Mouse (Mus musculus) frontal cortex, postnatal 14 days (tissue): Measurements from ENCODE around the gene Prpf40b.

Source experiments
- DNase-seq, 2 experiments: peaks; one replicate each; pipeline ENCODE4 v3.0.0; 2022; ENCODE audit warnings: low spot score in 2 of 2

Gene Prpf40b

DNA sequence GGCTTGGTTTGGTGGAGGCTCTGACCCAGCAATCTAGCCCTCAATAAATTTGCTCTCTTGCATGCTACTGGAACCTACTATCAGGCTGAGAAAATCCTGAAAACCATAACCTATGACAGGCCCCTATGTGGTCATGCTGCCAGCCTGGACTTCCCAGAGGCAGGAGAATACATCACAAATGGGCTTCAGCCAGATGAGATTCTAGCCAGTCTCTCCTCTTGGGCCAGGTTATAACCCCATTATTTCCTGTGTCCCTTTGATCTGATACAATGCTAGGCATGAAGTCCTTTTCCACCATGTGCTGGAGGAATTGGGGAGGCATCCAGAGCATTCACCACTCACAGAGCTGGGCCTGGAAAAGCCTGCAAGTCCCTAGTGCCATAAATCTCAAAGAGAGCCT, 37.2 kb downstream of the Prpf40b start:
- no peak for DNase-seq

GRCm38 (mm10) chr15:99332921-99333675, 38.2 kb downstream of the Prpf40b start:
- peak in 1 of 2 experiments; percentile 52 for DNase-seq

DNA sequence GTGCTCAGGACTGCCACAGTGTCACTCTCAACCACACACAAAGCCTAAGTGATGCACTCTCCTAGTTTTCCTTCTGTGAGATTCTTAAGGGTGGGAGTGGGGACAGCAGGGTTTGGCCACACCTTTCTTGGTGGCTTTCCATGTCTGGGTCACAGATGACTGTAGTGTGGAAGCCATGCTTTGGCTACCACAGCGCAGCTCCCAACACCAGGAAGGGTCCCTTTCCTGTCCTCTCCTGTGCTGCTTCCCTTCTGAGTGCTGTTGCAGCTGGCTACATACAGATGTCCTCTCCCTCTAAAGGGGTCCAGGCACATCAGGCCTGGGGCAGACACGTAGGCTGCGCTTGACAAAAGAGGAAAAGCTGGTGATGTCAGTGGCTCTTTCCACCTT, 38.8 kb downstream of the Prpf40b start:
- DNase-seq: no peak

DNA sequence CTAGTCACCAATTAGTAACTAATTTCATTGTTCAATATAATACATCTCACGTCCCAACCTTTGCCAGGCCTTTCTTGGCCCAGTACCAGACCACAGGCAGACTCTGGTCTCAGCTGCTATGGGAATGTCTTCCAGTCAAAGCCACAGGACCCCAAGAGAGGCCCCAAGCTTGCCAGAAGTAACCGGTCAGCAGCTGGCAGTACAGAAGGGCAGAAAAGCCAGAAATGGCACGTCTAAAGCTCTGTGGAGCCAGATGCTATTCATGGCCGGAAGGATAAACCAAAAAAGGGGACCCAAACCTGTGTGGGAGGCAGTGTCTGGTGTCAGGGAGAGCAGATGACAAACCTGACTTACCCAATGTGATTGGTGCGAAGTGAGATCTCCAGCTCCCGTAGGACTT, 39.6 kb downstream of the Prpf40b start:
- no peak for DNase-seq

GRCm38 (mm10) chr15:99335801-99336320, 41.0 kb downstream of the Prpf40b start:
- no peak for DNase-seq

DNA sequence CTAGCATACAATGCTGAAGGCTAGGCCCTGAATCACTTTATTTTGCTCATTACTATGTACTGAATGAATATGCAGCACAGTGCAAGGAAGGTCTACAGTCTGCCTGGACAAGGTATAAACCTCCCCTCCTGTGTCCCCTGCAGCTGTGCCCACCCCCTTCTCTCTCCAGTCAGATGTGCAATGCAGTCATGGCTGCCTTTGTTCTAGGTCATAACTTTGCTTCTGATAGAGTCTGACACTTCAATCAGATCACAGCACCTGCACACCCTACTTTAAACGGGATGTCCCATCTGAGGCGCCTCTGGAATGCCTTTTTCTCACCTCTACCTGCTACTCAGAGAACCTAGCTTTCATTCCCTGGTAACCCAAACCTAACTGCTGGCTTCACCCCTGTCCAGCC, 44.0 kb downstream of the Prpf40b start:
- no peak for DNase-seq

GRCm38 (mm10) chr15:99339669-99340068, 44.8 kb downstream of the Prpf40b start:
- no peak for DNase-seq

DNA sequence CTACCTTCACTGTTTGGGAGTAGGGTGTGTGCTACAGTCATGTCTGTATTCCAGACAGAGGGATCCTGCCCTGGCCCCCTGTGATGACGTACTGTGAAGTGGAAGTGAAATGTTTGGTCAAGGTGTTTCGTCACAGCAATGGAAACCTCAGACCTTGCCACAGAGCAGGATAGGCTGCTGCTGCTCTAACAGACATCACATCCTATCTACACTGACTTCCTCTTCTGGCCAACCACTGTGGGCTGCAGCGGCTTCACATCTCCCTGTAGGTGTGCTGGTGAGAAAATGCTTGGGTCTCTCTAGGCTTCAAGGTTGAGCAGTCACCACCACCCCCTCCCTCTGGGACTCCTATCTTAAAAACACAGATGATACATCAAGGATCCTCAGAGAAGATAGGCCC, 46.2 kb downstream of the Prpf40b start:
- DNase-seq: no peak

- no peak for DNase-seq
These were observed 47.5 kb downstream of the Prpf40b start for GRCm38 (mm10) chr15:99342194-99342981.

DNA sequence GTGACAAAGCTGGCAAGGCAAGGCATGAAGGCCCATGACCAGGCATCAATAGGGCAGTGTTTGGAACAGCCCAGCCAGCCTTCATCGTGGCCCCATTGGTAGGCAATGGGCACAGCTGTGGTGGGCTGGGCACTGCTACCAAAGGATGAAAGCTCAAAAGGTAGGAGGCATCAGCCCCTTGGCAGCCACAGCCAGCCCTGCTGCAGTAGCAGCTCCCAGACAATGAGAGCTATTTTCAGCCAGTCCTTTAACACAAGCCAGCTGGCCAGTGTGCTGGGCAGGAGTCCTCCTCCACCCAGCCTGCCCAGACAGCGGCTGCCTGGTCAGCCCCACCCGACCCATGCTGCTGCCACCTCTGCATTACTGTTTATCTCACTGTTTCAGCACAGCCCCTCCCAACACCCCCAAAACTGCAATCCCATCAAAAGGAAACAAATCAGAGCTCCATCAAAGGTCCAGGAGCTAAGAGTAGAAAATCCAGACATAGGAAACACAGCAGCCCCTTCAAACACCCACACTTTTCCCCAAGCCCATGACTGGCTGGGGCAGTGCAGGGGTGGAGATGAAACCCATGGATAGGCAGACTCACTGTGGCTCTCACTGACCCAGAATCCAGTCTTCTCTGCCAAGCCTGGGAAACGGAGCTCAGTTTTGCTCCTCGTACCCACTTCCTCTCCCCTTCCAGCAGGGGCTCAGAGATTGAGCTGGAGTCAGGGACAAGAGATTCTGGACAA, 48.7 kb downstream of the Prpf40b start:
- peak; percentile 35 to 61 for DNase-seq

- no peak for DNase-seq
These were observed 49.4 kb downstream of the Prpf40b start for GRCm38 (mm10) chr15:99344148-99344870.

DNA sequence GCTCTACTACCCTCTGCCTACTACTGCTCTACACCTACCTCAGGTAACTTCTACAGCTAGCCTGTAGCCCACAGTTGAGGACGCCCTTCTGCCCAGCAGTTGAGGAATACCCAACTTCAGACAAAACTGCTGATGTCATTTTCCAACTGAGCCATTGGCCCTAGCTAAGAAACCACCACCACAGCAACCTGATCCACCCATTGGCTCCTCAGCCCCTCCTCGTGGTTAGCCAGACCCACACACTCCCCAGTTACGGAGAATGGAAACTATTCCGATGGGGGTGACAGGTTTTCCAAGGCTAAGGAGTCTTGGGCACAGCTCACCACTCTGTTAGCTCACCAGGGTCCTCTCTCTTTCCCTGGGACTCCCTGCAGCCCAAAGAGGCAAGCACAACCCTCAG, 50.1 kb downstream of the Prpf40b start:
- no peak for DNase-seq

DNA sequence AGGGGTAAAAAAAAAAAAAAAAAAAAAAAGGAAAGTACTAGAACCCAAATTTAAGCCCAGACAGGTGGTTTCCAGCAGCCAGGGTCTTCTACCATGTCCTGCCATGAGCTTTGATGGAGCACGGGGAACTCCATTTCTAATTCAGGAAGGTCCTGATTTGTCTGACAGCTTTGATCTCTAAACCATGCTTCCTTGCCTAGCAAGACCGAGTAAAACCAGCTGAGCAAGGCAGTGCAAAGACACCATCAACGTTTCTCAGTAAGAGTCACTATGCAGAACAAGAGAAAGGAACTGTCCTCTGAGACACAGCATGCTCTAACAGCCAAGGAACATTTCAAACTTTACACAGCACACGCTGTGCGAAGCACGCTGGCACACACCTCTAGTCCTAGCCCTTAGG, 56.7 kb downstream of the Prpf40b start:
- DNase-seq: no peak

GRCm38 (mm10) chr15:99352306-99352705, 57.4 kb downstream of the Prpf40b start:
- no peak for DNase-seq

DNA sequence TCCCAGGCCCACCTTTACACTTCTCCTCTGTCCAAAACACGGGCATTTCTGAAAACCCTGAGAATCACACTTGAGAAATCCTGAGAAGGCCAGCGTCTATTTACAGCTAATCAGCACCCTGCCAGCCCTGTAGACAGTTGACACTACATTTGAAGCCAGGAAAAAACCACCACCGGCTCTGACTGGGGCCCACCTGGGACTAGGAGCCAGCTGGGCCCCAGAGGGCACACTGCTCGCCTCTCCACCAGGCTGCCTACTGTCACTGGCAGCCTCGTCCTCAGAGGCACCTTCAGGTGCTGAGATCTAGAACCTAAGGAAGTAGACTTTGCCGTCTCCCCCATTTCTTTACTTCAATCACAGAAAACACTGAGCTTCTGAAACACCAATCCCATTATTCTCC, 60.8 kb downstream of the Prpf40b start:
- no peak for DNase-seq

GRCm38 (mm10) chr15:99356462-99356861, 61.6 kb downstream of the Prpf40b start:
- DNase-seq: no peak

GRCm38 (mm10) chr15:99358952-99359351, 64.1 kb downstream of the Prpf40b start:
- no peak for DNase-seq

GRCm38 (mm10) chr15:99364022-99364530, 69.2 kb downstream of the Prpf40b start:
- DNase-seq: no peak

- DNase-seq: no peak
These were observed 70.0 kb downstream of the Prpf40b start for GRCm38 (mm10) chr15:99364921-99365320.
